ENCODE assay signal across 17 mouse cellular contexts in genomic region chr3:46503713-46504112, GRCm38 (mm10). TPM values are rescaled to one million over a fixed set of nuclear protein-coding genes. Genes with fewer than 3 reads are reported as not detected.
"Had no signal": no experiment of that assay in that cellular context is flagged by ENCODE, and none has a peak within 500 bp of the region (broad histone marks: within the 10 kb centered on the region; RNA-seq: fewer than 3 reads in every experiment).

No protein-coding gene starts in this region.

- H3K4me2 ChIP-seq: neural tube, embryonic 15.5 days; stomach, embryonic 15.5 days had no signal

- H3K27ac ChIP-seq: neural tube, embryonic 15.5 days; stomach, embryonic 15.5 days; stomach, postnatal 0 days had no signal

- H3K36me3 ChIP-seq: neural tube, embryonic 15.5 days; stomach, embryonic 15.5 days had no signal

- H3K4me1 ChIP-seq: neural tube, embryonic 15.5 days; stomach, embryonic 15.5 days had no signal

- H3K9me3 ChIP-seq: neural tube, embryonic 15.5 days; stomach, embryonic 15.5 days had no signal

- H3K9ac ChIP-seq: neural tube, embryonic 15.5 days; stomach, embryonic 15.5 days had no signal

- H3K27me3 ChIP-seq: neural tube, embryonic 15.5 days; stomach, embryonic 15.5 days had no signal

- DNase-seq: retina, postnatal 1 day; right cerebral cortex, adult 18-20 months; right cerebral cortex, postnatal 14 days; right cerebral cortex, postnatal 25 days; right cerebral cortex, postnatal 4 days; spleen, adult 18-20 months; thymus, adult 18-20 months; thymus, adult 2 months; thymus, postnatal 14 days; thymus, postnatal 25 days; thymus, postnatal 36 days; thymus, postnatal 4 days had no signal

- H3K4me3 ChIP-seq: neural tube, embryonic 15.5 days; stomach, embryonic 15.5 days had no signal

RNA-seq across cellular contexts. Expression of gene Pabpc4l, which starts 55.7 kb away (rescaled TPM):
- total RNA-seq: neutrophil, adult 5-6 weeks had no signal
- polyA plus RNA-seq: small intestine, adult 2 months had no signal
